In genomic region chr12:112579430-112579829, GRCm38 (mm10) we compare ENCODE assay signal across 17 mouse cellular contexts. TPM values are rescaled to one million over a fixed set of nuclear protein-coding genes. Genes with fewer than 3 reads are reported as not detected.
DNase-seq lines count a peak whose midpoint lies in the region; ATAC-seq and TF ChIP-seq lines count a peak whose summit lies in the region.
"Had no signal": no experiment of that assay in that cellular context is flagged by ENCODE, and none has a peak within 500 bp of the region (broad histone marks: within the 10 kb centered on the region; RNA-seq: fewer than 3 reads in every experiment).

No protein-coding gene starts in this region.

- H3K27me3 ChIP-seq in intestine, embryonic 16.5 days (replicated peaks; ENCODE audit: control insufficient read depth, insufficient read depth, low read length), result no peaks in the 10 kb centered on the region
- H3K27me3 ChIP-seq in intestine, postnatal 0 days (replicated peaks; ENCODE audit: control insufficient read depth, insufficient read depth, low read length), result no peaks in the 10 kb centered on the region
- no peaks in the 10 kb centered on the region for H3K27me3 ChIP-seq in C2C12 (ENCODE audit: control insufficient read depth, insufficient read depth, insufficient read length)
- H3K27me3 ChIP-seq in embryonic facial prominence, embryonic 13.5 days, result no peaks in the 10 kb centered on the region
- no peaks in the 10 kb centered on the region for H3K27me3 ChIP-seq in stomach, embryonic 14.5 days (ENCODE audit: control insufficient read depth, insufficient read depth, low read length)
- H3K27me3 ChIP-seq: hindbrain, embryonic 15.5 days had no signal

- ATAC-seq in intestine, embryonic 16.5 days, result no peak
- ATAC-seq in intestine, postnatal 0 days, result no peak
- no peak for ATAC-seq in embryonic facial prominence, embryonic 13.5 days (ENCODE audit: insufficient number of reproducible peaks, insufficient read depth, low FRiP score, low TSS enrichment, low read depth)
- no peak for ATAC-seq in stomach, embryonic 14.5 days (ENCODE audit: insufficient number of reproducible peaks, insufficient read depth, low FRiP score, low read depth)

- H3K4me1 ChIP-seq in intestine, embryonic 16.5 days (ENCODE audit: control insufficient read depth, insufficient read depth, low read length), result peaks cover 43% of the 10 kb centered on the region
- peaks cover 9% of the 10 kb centered on the region for H3K4me1 ChIP-seq in intestine, postnatal 0 days (replicated peaks; ENCODE audit: control insufficient read depth, insufficient read depth, low read length)
- peaks cover 33% of the 10 kb centered on the region for H3K4me1 ChIP-seq in embryonic facial prominence, embryonic 13.5 days
- peaks cover 28% of the 10 kb centered on the region for H3K4me1 ChIP-seq in stomach, embryonic 14.5 days (ENCODE audit: control insufficient read depth, insufficient read depth, low read length)

- TF ChIP-seq CTCF in intestine, postnatal 0 days (IDR thresholded peaks at IDR 0.05; ENCODE audit: low read depth), result no peak
- no peak for TF ChIP-seq CTCF in C2C12 (IDR thresholded peaks at IDR 0.05; ENCODE audit: control insufficient read depth, insufficient read depth, insufficient read length)

- no peak overlapping the region for H3K9ac ChIP-seq in intestine, embryonic 16.5 days (ENCODE audit: low read depth, low read length)
- no peak overlapping the region for H3K9ac ChIP-seq in intestine, postnatal 0 days (ENCODE audit: low read depth, low read length)
- H3K9ac ChIP-seq in embryonic facial prominence, embryonic 13.5 days, result no peak overlapping the region
- no peak overlapping the region for H3K9ac ChIP-seq in stomach, embryonic 14.5 days (replicated peaks; ENCODE audit: low read depth, low read length)
- H3K9ac ChIP-seq: hindbrain, embryonic 15.5 days had no signal

- H3K4me2 ChIP-seq in intestine, embryonic 16.5 days (ENCODE audit: low read depth, low read length), result no peak overlapping the region
- no peak overlapping the region for H3K4me2 ChIP-seq in intestine, postnatal 0 days (replicated peaks; ENCODE audit: low read depth)
- no peak overlapping the region for H3K4me2 ChIP-seq in embryonic facial prominence, embryonic 13.5 days
- no peak overlapping the region for H3K4me2 ChIP-seq in stomach, embryonic 14.5 days (replicated peaks; ENCODE audit: low read depth, low read length)
- H3K4me2 ChIP-seq: hindbrain, embryonic 15.5 days; midbrain, embryonic 11.5 days had no signal

- H3ac ChIP-seq in C2C12 (ENCODE audit: control insufficient read depth, insufficient read length, low read depth), result peak overlapping the region; percentile 44

- DNase-seq in cerebellum, adult 9-11 months, result no peak
- no peak for DNase-seq in B cell, adult 2 months
- DNase-seq: cerebellum, adult 11 months; cerebellum, postnatal 25 days; gastrocnemius, postnatal 10 days; heart, postnatal 10 days; kidney, adult 11 months; lung, postnatal 4 days; right cerebral cortex, postnatal 4 days; thymus, postnatal 25 days had no signal

- H3K9me3 ChIP-seq in intestine, embryonic 16.5 days (ENCODE audit: control insufficient read depth, low read length), result no peaks in the 10 kb centered on the region
- no peaks in the 10 kb centered on the region for H3K9me3 ChIP-seq in intestine, postnatal 0 days (ENCODE audit: control insufficient read depth)
- H3K9me3 ChIP-seq in embryonic facial prominence, embryonic 13.5 days, result no peaks in the 10 kb centered on the region
- no peaks in the 10 kb centered on the region for H3K9me3 ChIP-seq in stomach, embryonic 14.5 days (ENCODE audit: control insufficient read depth, low read depth, low read length)
- H3K9me3 ChIP-seq: hindbrain, embryonic 15.5 days had no signal

- H3K4me3 ChIP-seq in intestine, embryonic 16.5 days (ENCODE audit: low read length), result no peak overlapping the region
- H3K4me3 ChIP-seq in intestine, postnatal 0 days (ENCODE audit: low read depth, low read length), result no peak overlapping the region
- H3K4me3 ChIP-seq in C2C12 (ENCODE audit: insufficient read depth, poor library complexity, severe bottlenecking), result no peak overlapping the region
- H3K4me3 ChIP-seq in embryonic facial prominence, embryonic 13.5 days, result no peak overlapping the region
- H3K4me3 ChIP-seq in stomach, embryonic 14.5 days (ENCODE audit: low read depth, low read length), result no peak overlapping the region
- H3K4me3 ChIP-seq: hindbrain, embryonic 15.5 days had no signal

- H3K79me2 ChIP-seq in C2C12 (ENCODE audit: control insufficient read depth, insufficient read depth), result no peaks in the 10 kb centered on the region

- no peaks in the 10 kb centered on the region for H3K36me3 ChIP-seq in intestine, embryonic 16.5 days (ENCODE audit: control insufficient read depth, insufficient read depth, low read length)
- H3K36me3 ChIP-seq in intestine, postnatal 0 days (ENCODE audit: control insufficient read depth, insufficient read depth), result no peaks in the 10 kb centered on the region
- no peaks in the 10 kb centered on the region for H3K36me3 ChIP-seq in C2C12 (ENCODE audit: control insufficient read depth, insufficient read depth)
- no peaks in the 10 kb centered on the region for H3K36me3 ChIP-seq in embryonic facial prominence, embryonic 13.5 days
- H3K36me3 ChIP-seq in stomach, embryonic 14.5 days (ENCODE audit: control insufficient read depth, insufficient read depth, low read length), result no peaks in the 10 kb centered on the region
- H3K36me3 ChIP-seq: hindbrain, embryonic 15.5 days had no signal

- 60% methylated on average over 5 of the region's 5 CpGs for WGBS in intestine, embryonic 16.5 days
- 68% methylated on average over 5 of the region's 5 CpGs for WGBS in intestine, postnatal 0 days
- 32% methylated on average over 5 of the region's 5 CpGs for WGBS in embryonic facial prominence, embryonic 13.5 days
- 42% methylated on average over 5 of the region's 5 CpGs for WGBS in stomach, embryonic 14.5 days

- H3K27ac ChIP-seq in intestine, embryonic 16.5 days (ENCODE audit: low read length), result peak overlapping the region; percentile 36
- H3K27ac ChIP-seq in intestine, postnatal 0 days (ENCODE audit: low read depth, low read length), result no peak overlapping the region
- H3K27ac ChIP-seq in embryonic facial prominence, embryonic 13.5 days, result peak overlapping the region; percentile 14; the same call in 1 of the 2 replicates
- peak overlapping the region; percentile 0; the same call in 1 of the 2 replicates for H3K27ac ChIP-seq in stomach, embryonic 14.5 days (ENCODE audit: low read length)
- H3K27ac ChIP-seq: hindbrain, embryonic 15.5 days had no signal

- H3K79me3 ChIP-seq in C2C12 (ENCODE audit: low read depth), result no peaks in the 10 kb centered on the region

TF ChIP-seq in C2C12, 6 proteins besides CTCF, POLR2A, EP300 and RAD21:
- TF ChIP-seq MAX (IDR thresholded peaks at IDR 0.05), result peak; percentile 71
- no peak for TF ChIP-seq USF1 (IDR thresholded peaks at IDR 0.05; ENCODE audit: low read depth)
- no peak for TF ChIP-seq MYOG (IDR thresholded peaks at IDR 0.05; ENCODE audit: control insufficient read depth, extremely low read depth, insufficient read length)
- TF ChIP-seq CEBPB (IDR thresholded peaks at IDR 0.05; ENCODE audit: low read depth), result no peak

RNA-seq across cellular contexts. Expression of gene Inf2, which starts 9.2 kb away (rescaled TPM):
- polyA plus RNA-seq in intestine, embryonic 16.5 days (2015; fragmentation: Nextera tagmentation; extraction: Ambion mirVana), result 1.6 and 2.6 TPM in 2 replicates
- 0.70 and 1.1 TPM in 2 replicates for polyA plus RNA-seq in intestine, postnatal 0 days (2015; fragmentation: Nextera tagmentation; extraction: Ambion mirVana)
- polyA plus RNA-seq in C2C12 (2012; fragmentation: generic; extraction: Trizol), result 118 TPM
- polyA plus RNA-seq in embryonic facial prominence, embryonic 13.5 days (2015; fragmentation: Nextera tagmentation; extraction: Ambion mirVana), result 4.8 and 7.3 TPM in 2 replicates
- polyA plus RNA-seq in stomach, embryonic 14.5 days (2014; fragmentation: Nextera tagmentation; extraction: Ambion mirVana), result 4.4 and 5.0 TPM in 2 replicates

RNA-seq across cellular contexts. Expression of gene Adssl1, which starts 40.4 kb away (rescaled TPM):
- 2.1 and 2.7 TPM in 2 replicates for polyA plus RNA-seq in intestine, embryonic 16.5 days (2015; fragmentation: Nextera tagmentation; extraction: Ambion mirVana)
- 0.57 and 0.67 TPM in 2 replicates for polyA plus RNA-seq in intestine, postnatal 0 days (2015; fragmentation: Nextera tagmentation; extraction: Ambion mirVana)
- polyA plus RNA-seq in C2C12 (2012; fragmentation: generic; extraction: Trizol), result 10.1 TPM
- polyA plus RNA-seq in embryonic facial prominence, embryonic 13.5 days (2015; fragmentation: Nextera tagmentation; extraction: Ambion mirVana), result 4.3 and 4.4 TPM in 2 replicates
- polyA plus RNA-seq in stomach, embryonic 14.5 days (2014; fragmentation: Nextera tagmentation; extraction: Ambion mirVana), result 2.8 and 3.1 TPM in 2 replicates

Comparison
In these comparisons a context has a peak if more than half of its experiments do, and no peak if none do; other contexts are left out.
1. RNA of gene Inf2, which starts 9.2 kb away (polyA plus RNA-seq): 118 TPM in C2C12 (single experiment); 4.4 to 5.0 TPM in stomach, embryonic 14.5 days, 4.8 to 7.3 TPM in embryonic facial prominence, embryonic 13.5 days, 1.6 to 2.6 TPM in intestine, embryonic 16.5 days and 0.70 to 1.1 TPM in intestine, postnatal 0 days; every median in the first group is over 10 times any median in the second.